In genomic region chr3:136456471-136457117, GRCm38 (mm10) we compare ENCODE assay signal across 13 mouse cellular contexts.
DNase-seq lines count a peak whose midpoint lies in the region; ATAC-seq lines count a peak whose summit lies in the region.
"Had no signal": no experiment of that assay in that cellular context is flagged by ENCODE, and none has a peak within 500 bp of the region (broad histone marks: within the 10 kb centered on the region; RNA-seq: fewer than 3 reads in every experiment).

No protein-coding gene starts in this region.

- no peaks in the 10 kb centered on the region for H3K36me3 ChIP-seq in kidney, embryonic 15.5 days
- no peaks in the 10 kb centered on the region for H3K36me3 ChIP-seq in forebrain, embryonic 13.5 days (ENCODE audit: poor library complexity, severe bottlenecking)
- no peaks in the 10 kb centered on the region for H3K36me3 ChIP-seq in hindbrain, embryonic 14.5 days (replicated peaks; ENCODE audit: control insufficient read depth, insufficient read depth)
- H3K36me3 ChIP-seq in midbrain, embryonic 13.5 days, result no peaks in the 10 kb centered on the region

- WGBS in kidney, embryonic 15.5 days, result 61% methylated on average over 10 of the region's 10 CpGs
- 48% methylated on average over 10 of the region's 10 CpGs for WGBS in forebrain, embryonic 13.5 days
- 46% methylated on average over 10 of the region's 10 CpGs for WGBS in hindbrain, embryonic 14.5 days
- WGBS in midbrain, embryonic 13.5 days, result 52% methylated on average over 10 of the region's 10 CpGs

- H3K4me2 ChIP-seq in kidney, embryonic 15.5 days, result no peak overlapping the region
- no peak overlapping the region for H3K4me2 ChIP-seq in forebrain, embryonic 13.5 days
- no peak overlapping the region for H3K4me2 ChIP-seq in hindbrain, embryonic 14.5 days (replicated peaks)
- no peak overlapping the region for H3K4me2 ChIP-seq in midbrain, embryonic 13.5 days (replicated peaks)
- H3K4me2 ChIP-seq: liver, embryonic 11.5 days had no signal

- ATAC-seq in kidney, embryonic 15.5 days (replicated peaks; ENCODE audit: low FRiP score), result peak; percentile 83
- peak; percentile 90 for ATAC-seq in forebrain, embryonic 13.5 days
- ATAC-seq in hindbrain, embryonic 14.5 days (ENCODE audit: low FRiP score), result peak; percentile 51; the same call in 1 of the 2 replicates
- peak; percentile 75 for ATAC-seq in midbrain, embryonic 13.5 days
- ATAC-seq in monocyte, adult 5-6 weeks (replicated peaks; ENCODE audit: insufficient number of reproducible peaks, low FRiP score, low TSS enrichment, poor library complexity, severe bottlenecking), result no peak

- H3K27ac ChIP-seq in kidney, embryonic 15.5 days, result no peak overlapping the region
- no peak overlapping the region for H3K27ac ChIP-seq in forebrain, embryonic 13.5 days
- H3K27ac ChIP-seq in hindbrain, embryonic 14.5 days, result no peak overlapping the region
- H3K27ac ChIP-seq in midbrain, embryonic 13.5 days, result peak overlapping the region; percentile 17; the same call in 1 of the 2 replicates
- H3K27ac ChIP-seq: stomach, postnatal 0 days had no signal

- H3K9me3 ChIP-seq in kidney, embryonic 15.5 days (replicated peaks), result no peaks in the 10 kb centered on the region
- H3K9me3 ChIP-seq in forebrain, embryonic 13.5 days (replicated peaks), result no peaks in the 10 kb centered on the region
- H3K9me3 ChIP-seq in hindbrain, embryonic 14.5 days (ENCODE audit: control insufficient read depth, low read length), result no peaks in the 10 kb centered on the region
- no peaks in the 10 kb centered on the region for H3K9me3 ChIP-seq in midbrain, embryonic 13.5 days

- H3K9ac ChIP-seq in kidney, embryonic 15.5 days, result no peak overlapping the region
- no peak overlapping the region for H3K9ac ChIP-seq in forebrain, embryonic 13.5 days
- no peak overlapping the region for H3K9ac ChIP-seq in hindbrain, embryonic 14.5 days
- no peak overlapping the region for H3K9ac ChIP-seq in midbrain, embryonic 13.5 days (replicated peaks)

- DNase-seq in kidney, postnatal 10 days, result no peak
- DNase-seq in hindbrain, embryonic 14.5 days (ENCODE audit: low spot score), result no peak
- no peak for DNase-seq in liver
- DNase-seq in urinary bladder, adult 2 months (ENCODE audit: low spot score), result no peak
- DNase-seq: kidney, adult 18-20 months; lung, postnatal 14 days had no signal

- no peaks in the 10 kb centered on the region for H3K4me1 ChIP-seq in kidney, embryonic 15.5 days
- H3K4me1 ChIP-seq in forebrain, embryonic 13.5 days, result peaks cover 10% of the 10 kb centered on the region
- 0 out of 2 replicates have a peak, but pooled peaks cover 6% of the 10 kb centered on the region for H3K4me1 ChIP-seq in hindbrain, embryonic 14.5 days (replicated peaks; ENCODE audit: control insufficient read depth, insufficient read depth, low read length)
- peaks cover 11% of the 10 kb centered on the region for H3K4me1 ChIP-seq in midbrain, embryonic 13.5 days (replicated peaks)

- H3K4me3 ChIP-seq in kidney, embryonic 15.5 days (replicated peaks), result no peak overlapping the region
- H3K4me3 ChIP-seq in forebrain, embryonic 13.5 days, result no peak overlapping the region
- no peak overlapping the region for H3K4me3 ChIP-seq in hindbrain, embryonic 14.5 days (replicated peaks; ENCODE audit: low read length)
- H3K4me3 ChIP-seq in midbrain, embryonic 13.5 days (replicated peaks), result no peak overlapping the region
- H3K4me3 ChIP-seq: myocyte had no signal

- no peaks in the 10 kb centered on the region for H3K27me3 ChIP-seq in kidney, embryonic 15.5 days
- H3K27me3 ChIP-seq in forebrain, embryonic 13.5 days, result no peaks in the 10 kb centered on the region
- no peaks in the 10 kb centered on the region for H3K27me3 ChIP-seq in hindbrain, embryonic 14.5 days (ENCODE audit: control insufficient read depth, insufficient read depth, low read length)
- no peaks in the 10 kb centered on the region for H3K27me3 ChIP-seq in midbrain, embryonic 13.5 days
